Mouse (Mus musculus) liver, embryonic 15.5 days (tissue): ENCODE measurements at regions not wholly inside any gene's neighbourhood (a gene's known extent, or its start where the extent isn't known, plus 50 kb on each side); places are given as distances from the start of the nearest gene placed in this dataset.

Experiments
- ATAC-seq: fragments of 200-750 bp; cut with Nextera tagmentation; 2 replicates; pipeline ENCODE4 v1.8.0; 2017; ENCODE audit warnings: moderate number of reproducible peaks, mild to moderate bottlenecking, moderate library complexity; ENCODE audit not compliant: insufficient read depth
- H3K27ac ChIP-seq: fragments of 300-500 bp; sonication (generic); replicated peaks from 2 replicates; pipeline ENCODE4 v1.5.1; 2015; ENCODE audit warnings: mild to moderate bottlenecking, inconsistent platforms
- H3K27me3 ChIP-seq: fragments of 300-500 bp; sonication (generic); 2 replicates; pipeline ENCODE4 v1.6.1; 2015; ENCODE audit warnings: mild to moderate bottlenecking, inconsistent platforms
- H3K36me3 ChIP-seq: fragments of 300-500 bp; sonication (generic); replicated peaks from 2 replicates; pipeline ENCODE4 v1.6.1; 2015; ENCODE audit warnings: moderate library complexity, mild to moderate bottlenecking, inconsistent platforms
- H3K4me1 ChIP-seq: fragments of 300-500 bp; sonication (generic); replicated peaks from 2 replicates; pipeline ENCODE4 v1.6.1; 2015; ENCODE audit warnings: inconsistent platforms
- H3K4me2 ChIP-seq: fragments of 300-500 bp; sonication (generic); 2 replicates; pipeline ENCODE4 v1.6.1; 2015; ENCODE audit warnings: moderate library complexity, mild to moderate bottlenecking, inconsistent platforms
- H3K4me3 ChIP-seq: fragments of 300-500 bp; sonication (generic); replicated peaks from 2 replicates; pipeline ENCODE4 v1.5.1; 2015; ENCODE audit warnings: mild to moderate bottlenecking, inconsistent platforms
- H3K9ac ChIP-seq: fragments of 300-500 bp; sonication (generic); 2 replicates; pipeline ENCODE4 v1.6.1; 2015; ENCODE audit warnings: moderate library complexity, mild to moderate bottlenecking, inconsistent platforms
- H3K9me3 ChIP-seq: fragments of 300-500 bp; sonication (generic); replicated peaks from 2 replicates; pipeline ENCODE4 v1.6.1; 2016; ENCODE audit warnings: inconsistent platforms
- WGBS: fragments of 180-500 bp; shearing (Covaris S2); methylation state at CpG from one replicate; pipeline ENCODE4 v1.1.7; 2015; ENCODE audit warnings: mixed read lengths; ENCODE audit not compliant: insufficient replicate concordance; 5-methylcytosine and 5-hydroxymethylcytosine counted together

- Histone ChIP-seq H3K4me2 (no peak overlapping the region), H3K36me3 (no peaks in the 10 kb centered on the region), H3K9ac (no peak overlapping the region), H3K4me1 (no peaks in the 10 kb centered on the region), H3K4me3 (no peak overlapping the region), H3K27ac (no peak overlapping the region), H3K27me3 (no peaks in the 10 kb centered on the region), H3K9me3 (no peaks in the 10 kb centered on the region)
- ATAC-seq: no peak
- WGBS: 61% methylated on average over 7 of the region's 7 CpGs
Observed at GRCm38 (mm10) chr13:70205334-70205733, 403.1 kb downstream of the Med10 start.

- Histone ChIP-seq H3K4me3 (no peak overlapping the region), H3K4me1 (no peaks in the 10 kb centered on the region), H3K36me3 (no peaks in the 10 kb centered on the region), H3K27ac (no peak overlapping the region), H3K9ac (no peak overlapping the region), H3K9me3 (no peaks in the 10 kb centered on the region), H3K27me3 (no peaks in the 10 kb centered on the region), H3K4me2 (no peak overlapping the region)
- no peak for ATAC-seq
- WGBS: 51% methylated on average over 3 of the region's 3 CpGs
Observed at GRCm38 (mm10) chr13:70210158-70210557, 408.0 kb downstream of the Med10 start.

DNA sequence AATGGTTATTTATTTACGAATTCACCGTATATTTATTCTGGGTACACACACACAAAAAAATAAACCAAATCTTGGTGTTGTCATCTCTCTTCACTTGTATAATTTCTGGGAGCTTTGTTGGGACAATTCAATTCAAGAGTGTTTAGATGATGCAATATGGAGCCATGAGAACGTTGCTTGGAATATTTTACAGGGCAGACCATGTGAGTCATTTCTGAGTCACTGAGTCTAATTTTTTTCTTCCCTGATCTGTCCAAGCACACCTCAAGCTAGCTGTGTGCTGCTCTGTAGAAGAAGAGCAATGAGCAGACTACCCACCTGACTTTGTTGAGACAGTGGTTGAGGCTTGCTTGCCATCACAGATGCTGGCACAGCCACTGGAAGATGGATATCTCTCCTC, 410.8 kb downstream of the Med10 start:
- H3K4me3 ChIP-seq: no peak overlapping the region
- no peak for ATAC-seq
- no peaks in the 10 kb centered on the region for H3K36me3 ChIP-seq
- no peaks in the 10 kb centered on the region for H3K4me1 ChIP-seq
- H3K27me3 ChIP-seq: no peaks in the 10 kb centered on the region
- no peak overlapping the region for H3K4me2 ChIP-seq
- no peak overlapping the region for H3K27ac ChIP-seq
- no peaks in the 10 kb centered on the region for H3K9me3 ChIP-seq
- H3K9ac ChIP-seq: no peak overlapping the region
- WGBS: 46% methylated on average over 3 of the region's 3 CpGs

- no peak overlapping the region for H3K27ac ChIP-seq
- ATAC-seq: no peak
- H3K36me3 ChIP-seq: no peaks in the 10 kb centered on the region
- no peak overlapping the region for H3K4me2 ChIP-seq
- 70% methylated on average over 2 of the region's 2 CpGs for WGBS
- no peaks in the 10 kb centered on the region for H3K9me3 ChIP-seq
- H3K9ac ChIP-seq: no peak overlapping the region
- no peaks in the 10 kb centered on the region for H3K4me1 ChIP-seq
- H3K4me3 ChIP-seq: no peak overlapping the region
- no peaks in the 10 kb centered on the region for H3K27me3 ChIP-seq
Observed at GRCm38 (mm10) chr13:70213622-70214021, 411.4 kb downstream of the Med10 start.

DNA sequence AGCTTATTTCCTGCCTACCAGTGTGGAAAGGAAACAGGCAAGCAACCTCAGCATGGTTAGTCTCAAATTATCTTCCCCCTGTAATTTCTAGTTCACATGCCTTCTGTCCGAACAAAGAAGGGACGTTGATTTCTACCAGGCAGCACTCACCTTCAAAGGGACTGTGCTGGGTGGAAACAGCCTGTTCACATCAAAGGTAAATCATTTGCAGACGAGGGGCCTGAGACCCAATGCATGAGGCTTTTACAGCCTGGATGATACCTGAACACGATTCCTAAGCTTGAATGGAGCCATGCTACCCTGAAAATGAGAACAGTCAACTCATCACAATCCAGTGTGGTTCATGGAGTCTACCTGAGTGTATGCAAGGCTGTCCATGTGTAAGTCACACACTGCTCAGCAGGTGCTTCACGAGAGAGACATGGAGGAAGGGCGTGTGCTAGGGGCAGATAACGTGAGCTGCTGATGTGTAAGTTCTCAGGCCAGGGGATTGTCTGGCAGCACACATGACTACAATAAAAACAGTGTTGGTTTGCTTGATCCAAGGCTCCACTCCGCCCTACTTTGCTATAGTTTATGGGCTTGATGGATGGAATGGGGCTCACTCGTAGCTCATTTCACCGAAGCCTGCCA, 411.9 kb downstream of the Med10 start:
- WGBS: 56% methylated on average over 10 of the region's 10 CpGs
- H3K4me3 ChIP-seq: no peak overlapping the region
- no peak overlapping the region for H3K9ac ChIP-seq
- no peaks in the 10 kb centered on the region for H3K4me1 ChIP-seq
- no peak for ATAC-seq
- H3K4me2 ChIP-seq: no peak overlapping the region
- no peaks in the 10 kb centered on the region for H3K27me3 ChIP-seq
- H3K9me3 ChIP-seq: no peaks in the 10 kb centered on the region
- no peak overlapping the region for H3K27ac ChIP-seq
- no peaks in the 10 kb centered on the region for H3K36me3 ChIP-seq

DNA sequence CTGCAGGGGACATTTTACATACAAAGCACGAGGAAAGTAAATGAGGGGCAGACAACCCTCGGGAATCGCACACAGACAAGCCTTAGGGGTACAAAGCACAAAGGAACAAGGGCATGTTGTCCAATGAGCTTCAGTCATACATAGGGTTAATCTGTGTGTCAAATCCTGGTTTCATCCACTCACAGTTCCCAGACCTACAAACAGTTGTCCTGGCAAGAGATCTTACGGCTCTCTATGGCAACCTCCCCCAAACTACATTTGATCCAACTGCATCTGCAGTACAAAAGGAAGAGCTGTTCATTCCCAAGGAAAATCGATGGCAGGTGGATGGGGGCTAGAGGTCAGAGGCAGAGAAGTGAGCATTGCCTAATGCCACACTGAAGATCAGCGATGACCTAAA, 413.9 kb downstream of the Med10 start:
- H3K9me3 ChIP-seq: no peaks in the 10 kb centered on the region
- no peaks in the 10 kb centered on the region for H3K27me3 ChIP-seq
- no peak overlapping the region for H3K27ac ChIP-seq
- no peaks in the 10 kb centered on the region for H3K36me3 ChIP-seq
- H3K9ac ChIP-seq: no peak overlapping the region
- H3K4me3 ChIP-seq: no peak overlapping the region
- no peaks in the 10 kb centered on the region for H3K4me1 ChIP-seq
- ATAC-seq: no peak
- WGBS: 64% methylated on average over 6 of the region's 6 CpGs
- H3K4me2 ChIP-seq: no peak overlapping the region

DNA sequence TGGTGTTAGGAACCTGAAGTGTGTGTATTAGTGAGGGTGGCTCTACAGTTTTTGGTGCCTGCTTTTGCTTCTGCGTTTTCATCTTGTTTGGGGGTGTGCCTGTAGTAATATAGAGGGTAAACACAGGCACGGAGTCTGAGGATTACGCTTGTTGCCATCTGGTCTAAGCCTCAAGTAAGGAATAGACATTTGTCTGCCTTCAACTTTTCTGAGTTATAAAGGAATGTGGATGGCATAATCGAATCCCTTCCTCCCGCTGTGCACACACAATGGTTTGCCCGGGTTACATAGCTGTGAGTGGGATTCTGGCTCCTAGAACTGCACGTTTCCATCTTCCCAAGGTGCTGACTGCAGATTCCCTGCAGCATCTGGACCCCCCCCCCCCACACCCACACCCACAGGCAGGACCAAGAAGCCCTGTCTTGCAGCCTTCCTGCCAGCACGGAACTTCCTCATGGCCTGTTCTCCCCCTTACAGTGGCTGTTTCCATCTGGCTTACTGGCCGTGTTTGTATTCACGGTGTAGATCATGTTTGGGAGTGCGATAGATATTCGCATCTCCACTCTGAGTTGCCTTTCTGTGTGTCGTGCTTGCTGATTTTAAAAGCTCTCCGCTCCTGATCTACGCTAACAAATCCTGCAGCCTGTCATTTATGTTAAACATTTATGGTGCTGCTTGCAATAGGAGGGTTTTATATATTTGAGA, 415.4 kb downstream of the Med10 start:
- no peak overlapping the region for H3K27ac ChIP-seq
- WGBS: 57% methylated on average over 15 of the region's 15 CpGs
- H3K9ac ChIP-seq: no peak overlapping the region
- H3K36me3 ChIP-seq: no peaks in the 10 kb centered on the region
- H3K4me1 ChIP-seq: no peaks in the 10 kb centered on the region
- no peaks in the 10 kb centered on the region for H3K27me3 ChIP-seq
- H3K9me3 ChIP-seq: no peaks in the 10 kb centered on the region
- no peak for ATAC-seq
- H3K4me2 ChIP-seq: no peak overlapping the region
- no peak overlapping the region for H3K4me3 ChIP-seq

GRCm38 (mm10) chr13:70223485-70223884, 413.9 kb downstream of the Ice1 start:
- H3K4me3 ChIP-seq: no peak overlapping the region
- ATAC-seq: no peak
- H3K4me2 ChIP-seq: no peak overlapping the region
- no peaks in the 10 kb centered on the region for H3K27me3 ChIP-seq
- no peaks in the 10 kb centered on the region for H3K9me3 ChIP-seq
- 66% methylated on average over 5 of the region's 5 CpGs for WGBS
- no peak overlapping the region for H3K27ac ChIP-seq
- H3K4me1 ChIP-seq: no peaks in the 10 kb centered on the region
- no peak overlapping the region for H3K9ac ChIP-seq
- no peaks in the 10 kb centered on the region for H3K36me3 ChIP-seq

DNA sequence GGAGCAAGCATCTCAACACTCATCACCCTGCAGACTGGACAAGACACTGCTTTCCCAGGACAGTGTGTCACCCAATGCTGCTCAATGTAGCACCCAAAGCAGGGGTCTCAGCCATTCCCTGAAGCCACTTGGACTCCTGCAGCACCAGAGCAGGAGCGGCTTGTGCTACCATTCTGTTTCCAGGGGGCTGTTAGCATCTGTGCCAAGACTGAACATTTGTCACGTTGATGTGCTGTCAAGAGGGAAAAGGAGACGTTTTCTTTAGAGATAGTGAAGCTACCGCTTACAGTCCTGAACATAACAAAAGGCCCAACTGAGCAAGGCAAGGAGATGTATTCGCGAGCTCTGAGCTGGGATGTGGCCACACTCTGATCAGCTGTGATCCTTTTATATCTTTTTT, 410.3 kb downstream of the Ice1 start:
- H3K27ac ChIP-seq: no peak overlapping the region
- H3K36me3 ChIP-seq: no peaks in the 10 kb centered on the region
- no peaks in the 10 kb centered on the region for H3K9me3 ChIP-seq
- no peak overlapping the region for H3K9ac ChIP-seq
- H3K27me3 ChIP-seq: no peaks in the 10 kb centered on the region
- no peak overlapping the region for H3K4me3 ChIP-seq
- no peaks in the 10 kb centered on the region for H3K4me1 ChIP-seq
- WGBS: 57% methylated on average over 6 of the region's 6 CpGs
- ATAC-seq: no peak
- no peak overlapping the region for H3K4me2 ChIP-seq

DNA sequence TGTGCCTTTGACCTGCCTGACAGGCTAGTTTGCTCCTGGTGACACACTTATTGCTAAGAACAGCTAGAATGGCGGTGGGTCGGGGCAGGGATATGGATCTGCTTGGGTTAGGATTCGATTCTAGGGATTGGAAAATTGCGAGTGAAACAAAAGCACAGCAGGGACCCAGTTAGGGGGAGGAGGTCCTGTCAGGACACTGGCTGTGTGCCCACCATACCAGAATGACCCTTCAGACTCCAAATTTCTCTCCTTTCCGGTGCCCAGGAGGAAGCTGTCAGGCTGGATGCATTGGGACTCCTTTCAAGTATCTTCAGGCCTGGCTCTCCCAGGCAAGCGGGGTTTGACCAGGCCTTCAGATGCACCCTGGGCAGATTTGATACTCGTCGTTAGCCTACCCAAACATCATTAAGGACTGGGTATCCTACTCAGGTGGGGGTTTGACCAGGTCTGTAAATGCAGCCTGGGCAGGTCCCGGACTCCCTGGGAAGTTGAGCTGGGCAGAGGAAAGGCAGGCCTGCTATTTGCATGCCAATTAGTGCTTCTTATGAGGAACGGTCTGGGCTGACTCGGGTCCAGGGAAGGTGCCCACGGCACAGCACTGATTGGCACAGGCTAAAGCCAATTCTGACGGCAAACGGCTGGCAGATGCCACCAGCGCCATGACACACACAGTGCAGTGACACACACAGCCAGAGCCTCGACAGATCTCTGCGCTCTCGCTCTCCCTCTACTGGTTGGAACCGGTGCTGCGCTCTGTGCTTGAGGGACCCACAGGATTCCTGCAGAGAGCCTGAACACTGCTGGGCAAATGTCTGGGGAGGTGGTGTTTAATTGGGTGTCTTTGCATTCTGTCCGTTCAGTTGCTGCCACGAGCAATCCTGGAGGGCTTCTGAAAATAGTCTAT, 403.3 kb downstream of the Ice1 start:
- ATAC-seq: no peak
- Histone ChIP-seq H3K27ac (no peak overlapping the region), H3K4me1 (no peaks in the 10 kb centered on the region), H3K4me3 (no peak overlapping the region), H3K9me3 (no peaks in the 10 kb centered on the region), H3K9ac (no peak overlapping the region), H3K36me3 (no peaks in the 10 kb centered on the region), H3K4me2 (no peak overlapping the region), H3K27me3 (no peaks in the 10 kb centered on the region)
- WGBS: 35% methylated on average over 22 of the region's 22 CpGs

DNA sequence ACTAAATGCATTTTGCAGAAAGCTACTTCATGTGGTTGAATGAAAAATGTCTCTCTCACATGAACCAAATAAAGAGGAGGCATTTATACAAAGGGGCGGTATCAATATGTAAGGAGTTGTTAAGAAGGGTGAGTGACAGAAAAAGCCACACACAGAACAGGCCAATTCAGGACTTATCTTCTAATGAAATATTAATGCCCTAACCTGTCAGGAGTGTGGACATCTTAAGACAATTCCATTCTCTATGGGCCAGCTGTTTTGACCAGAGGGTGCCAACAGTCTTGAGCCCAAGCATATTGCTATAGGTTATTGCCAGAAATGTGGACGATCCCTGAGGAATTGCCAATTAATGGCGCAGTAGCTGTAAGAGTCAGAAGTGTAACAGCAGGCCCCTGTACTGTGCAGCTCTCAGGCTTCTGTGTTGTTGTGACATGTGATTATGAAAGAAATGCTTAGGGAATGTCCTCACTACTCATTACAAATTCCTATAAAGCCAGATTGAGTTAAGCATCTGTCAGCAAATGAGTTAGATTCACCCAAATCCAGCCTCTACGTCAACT, 393.8 kb downstream of the Ice1 start:
- Histone ChIP-seq H3K9ac (no peak overlapping the region), H3K36me3 (no peaks in the 10 kb centered on the region), H3K4me1 (no peaks in the 10 kb centered on the region), H3K4me3 (no peak overlapping the region), H3K9me3 (no peaks in the 10 kb centered on the region), H3K27ac (no peak overlapping the region), H3K4me2 (no peak overlapping the region), H3K27me3 (no peaks in the 10 kb centered on the region)
- no peak for ATAC-seq
- WGBS: 71% methylated on average over 4 of the region's 4 CpGs
